Mouse (Mus musculus) heart, adult 9 months (tissue): ENCODE results near the gene Ralgds.

ENCODE experiments used
- DNase-seq, 2 experiments: peaks; one replicate each; pipeline ENCODE4 v3.0.0; 2022; ENCODE audit warnings: low spot score in 2 of 2

Gene Ralgds

DNA sequence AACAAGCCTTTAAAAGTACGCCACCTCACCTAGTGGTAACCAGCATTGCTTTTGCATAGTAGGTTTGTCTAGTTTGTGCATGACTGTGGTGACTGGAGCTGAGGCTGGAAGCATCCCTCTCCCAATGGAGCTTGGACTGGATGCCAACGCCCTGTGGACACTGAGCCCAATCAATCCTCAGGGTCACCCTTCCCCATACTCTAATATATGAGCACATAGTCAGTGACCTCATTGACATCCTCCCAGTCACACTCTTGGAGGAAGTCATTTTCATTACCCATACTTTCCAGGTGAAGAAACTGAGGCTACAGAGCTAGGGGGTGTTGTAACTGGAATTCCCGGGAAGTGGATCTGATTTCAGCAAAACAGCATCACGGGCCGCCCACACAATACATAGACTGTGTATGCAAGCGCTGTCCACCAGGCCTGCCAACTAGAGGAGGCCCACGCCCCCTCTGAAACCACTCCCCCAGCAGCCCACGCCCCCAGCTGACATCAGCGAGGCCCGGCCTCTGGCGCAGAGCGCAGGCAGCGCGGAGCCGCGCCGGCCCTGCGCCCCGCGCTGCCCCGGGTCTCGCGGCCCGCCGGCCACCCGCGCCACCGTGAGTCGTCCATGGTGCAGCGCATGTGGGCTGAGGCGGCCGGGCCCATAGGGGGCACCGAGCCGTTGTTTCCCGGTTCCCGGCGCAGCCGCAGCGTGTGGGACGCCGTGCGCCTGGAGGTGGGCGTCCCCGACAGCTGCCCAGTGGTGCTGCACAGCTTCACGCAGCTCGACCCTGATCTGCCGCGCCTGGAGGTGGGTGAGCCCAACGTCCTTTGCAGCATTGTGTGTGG lies 20.2 kb downstream of the Ralgds start:
- DNase-seq: peak; percentile 90 to 92

DNA sequence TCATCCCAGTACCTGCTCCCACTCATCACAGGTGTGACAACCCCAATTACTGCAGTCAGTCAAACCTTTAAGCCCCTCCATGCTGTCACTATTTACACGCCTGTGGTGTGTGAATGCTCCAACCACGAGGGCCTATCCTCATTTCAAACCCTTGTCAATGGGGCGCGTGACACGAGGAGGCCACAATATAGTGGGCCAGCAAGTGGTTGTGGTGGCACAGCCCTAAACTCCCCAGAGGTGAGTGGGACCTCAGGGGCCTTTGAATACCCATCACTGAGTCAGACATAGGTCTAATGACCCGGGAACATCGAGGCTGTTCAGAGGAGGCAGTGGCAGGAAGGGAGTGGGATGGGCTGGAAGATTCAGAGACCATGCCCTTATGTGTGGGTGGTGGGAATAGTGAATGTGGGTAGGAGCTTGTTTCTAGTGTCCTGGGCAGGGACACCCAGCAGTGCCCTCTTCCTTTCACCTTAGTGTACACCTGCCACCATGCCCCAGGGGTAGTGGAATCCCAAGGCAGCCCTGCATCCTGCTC lies 21.0 kb downstream of the Ralgds start:
- DNase-seq: peak in 1 of 2 experiments; percentile 26

- DNase-seq: peak; percentile 60 to 77
These were observed 21.7 kb downstream of the Ralgds start for GRCm38 (mm10) chr2:28534436-28535262.

DNA sequence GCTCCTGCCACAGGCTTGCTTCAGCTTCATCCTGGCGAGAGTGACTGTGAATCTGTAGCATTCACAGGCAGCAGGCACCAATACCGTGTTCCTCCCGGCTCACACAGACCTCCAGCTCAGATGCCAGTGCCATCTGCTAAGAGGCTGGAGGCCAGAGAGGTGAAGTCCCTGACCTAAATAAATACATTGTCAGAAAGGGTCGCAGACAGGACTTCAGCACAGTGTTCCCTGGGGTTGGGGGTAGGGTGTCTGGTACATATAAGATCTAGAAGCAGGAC lies 22.3 kb downstream of the Ralgds start:
- DNase-seq: no peak

- peak in 1 of 2 experiments; percentile 34 for DNase-seq
These were observed 22.7 kb downstream of the Ralgds start for GRCm38 (mm10) chr2:28535650-28536049.

GRCm38 (mm10) chr2:28536166-28536565 lies 23.2 kb downstream of the Ralgds start:
- DNase-seq: no peak

- no peak for DNase-seq
These were observed 24.1 kb downstream of the Ralgds start for GRCm38 (mm10) chr2:28536766-28537633.

DNA sequence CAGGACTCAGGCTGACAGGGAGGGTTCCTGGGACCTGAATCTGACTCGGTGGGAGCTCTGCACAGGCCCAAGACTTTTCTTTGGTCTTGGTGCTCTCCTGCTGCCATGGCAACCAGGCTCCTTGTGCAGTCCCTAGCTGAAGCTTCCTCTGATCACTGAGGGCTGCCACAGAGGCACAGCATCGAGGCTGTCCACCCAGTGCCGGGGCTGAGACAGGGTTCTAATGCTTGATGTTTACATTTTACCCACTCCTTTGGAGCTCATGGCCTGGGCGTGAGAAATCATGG lies 24.7 kb downstream of the Ralgds start:
- DNase-seq: no peak

GRCm38 (mm10) chr2:28537995-28538816 lies 25.3 kb downstream of the Ralgds start:
- no peak for DNase-seq

GRCm38 (mm10) chr2:28538817-28539128 lies 25.8 kb downstream of the Ralgds start:
- no peak for DNase-seq

DNA sequence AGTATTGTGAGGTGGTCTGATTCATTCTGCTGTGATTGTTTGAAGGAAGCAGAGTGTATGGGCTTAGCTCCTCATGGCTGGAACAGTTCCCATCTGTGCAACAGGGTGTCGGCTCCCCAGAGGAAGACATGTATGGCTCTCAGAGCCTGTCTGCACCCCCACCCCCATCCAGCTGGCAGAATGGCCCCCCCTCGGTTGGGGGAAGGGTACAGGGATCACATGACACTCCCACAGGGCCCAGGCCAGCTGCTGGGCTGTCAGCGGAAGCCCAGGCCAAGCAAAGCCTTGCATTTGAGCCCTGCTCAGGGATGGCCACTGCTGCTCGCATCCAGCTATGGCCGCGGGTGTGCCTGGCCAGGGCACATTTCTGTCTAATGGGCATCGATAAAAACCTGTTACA lies 26.3 kb downstream of the Ralgds start:
- peak; percentile 64 to 78 for DNase-seq

GRCm38 (mm10) chr2:28539949-28540348 lies 27.0 kb downstream of the Ralgds start:
- peak; percentile 52 to 80 for DNase-seq

DNA sequence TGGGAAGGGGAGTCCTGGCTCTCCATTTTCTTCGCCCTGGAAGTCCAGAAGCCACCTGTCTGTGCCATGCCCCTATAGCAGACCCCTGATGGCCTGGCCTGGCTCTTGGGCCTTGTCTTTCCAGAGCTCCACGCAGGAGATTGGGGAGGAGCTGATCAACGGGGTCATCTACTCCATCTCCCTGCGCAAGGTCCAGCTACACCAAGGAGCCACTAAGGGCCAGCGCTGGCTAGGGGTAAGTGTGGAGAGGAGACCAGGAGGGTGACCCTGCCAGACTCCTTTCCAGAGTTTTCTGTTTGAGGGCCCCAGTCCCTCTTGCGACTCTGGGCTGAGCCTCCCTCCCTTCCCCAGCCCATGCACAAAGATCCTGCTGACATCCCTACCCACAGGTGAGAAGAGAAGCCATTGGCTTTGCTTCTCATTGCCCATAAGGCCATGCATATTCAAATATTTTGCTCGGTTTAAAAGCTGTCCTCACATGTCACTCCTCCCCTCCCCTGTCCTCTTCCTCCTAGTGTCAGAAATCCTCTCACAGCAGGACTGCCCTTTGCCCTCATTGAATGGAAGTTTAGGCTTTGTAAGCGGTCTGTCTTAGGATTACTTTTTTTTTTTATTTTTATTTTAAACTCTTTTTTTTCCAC lies 27.8 kb downstream of the Ralgds start:
- no peak for DNase-seq

DNA sequence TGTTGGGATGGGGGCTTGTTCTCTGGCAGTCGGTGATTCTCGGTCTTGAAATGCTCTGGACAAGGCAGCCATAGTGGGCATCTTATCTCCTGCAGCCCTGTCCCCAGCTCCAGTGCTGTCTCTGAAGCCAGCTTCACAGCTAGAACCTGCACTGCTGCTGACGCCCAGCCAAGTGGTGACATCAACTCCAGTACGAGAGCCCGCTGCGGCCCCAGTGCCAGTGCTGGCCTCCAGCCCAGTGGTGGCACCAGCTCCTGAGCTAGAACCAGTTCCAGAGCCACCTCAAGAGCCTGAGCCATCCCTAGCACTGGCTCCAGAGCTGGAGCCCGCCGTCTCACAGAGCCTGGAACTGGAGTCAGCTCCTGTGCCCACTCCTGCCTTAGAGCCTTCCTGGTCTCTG lies 31.0 kb downstream of the Ralgds start:
- DNase-seq: no peak

DNA sequence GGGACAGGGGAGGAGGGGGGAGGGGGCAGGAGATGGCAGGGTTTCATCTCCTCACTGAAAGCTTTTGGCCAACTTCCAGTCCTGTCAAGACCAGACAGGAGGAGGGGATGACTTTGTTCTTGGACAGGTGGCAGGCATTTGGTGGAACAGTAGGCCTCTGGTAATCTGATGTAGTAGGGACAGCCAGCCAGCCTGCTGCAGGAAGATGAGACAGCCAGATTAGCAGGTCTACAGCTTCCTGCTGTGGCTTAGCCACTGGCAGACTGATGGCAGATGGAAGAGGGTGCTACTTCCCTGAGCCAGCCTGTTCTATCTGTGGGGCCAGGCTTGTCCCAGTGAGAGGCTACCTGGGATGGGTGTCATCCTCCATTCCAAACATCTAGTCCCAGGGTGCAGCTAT lies 33.1 kb downstream of the Ralgds start:
- DNase-seq: no peak

DNA sequence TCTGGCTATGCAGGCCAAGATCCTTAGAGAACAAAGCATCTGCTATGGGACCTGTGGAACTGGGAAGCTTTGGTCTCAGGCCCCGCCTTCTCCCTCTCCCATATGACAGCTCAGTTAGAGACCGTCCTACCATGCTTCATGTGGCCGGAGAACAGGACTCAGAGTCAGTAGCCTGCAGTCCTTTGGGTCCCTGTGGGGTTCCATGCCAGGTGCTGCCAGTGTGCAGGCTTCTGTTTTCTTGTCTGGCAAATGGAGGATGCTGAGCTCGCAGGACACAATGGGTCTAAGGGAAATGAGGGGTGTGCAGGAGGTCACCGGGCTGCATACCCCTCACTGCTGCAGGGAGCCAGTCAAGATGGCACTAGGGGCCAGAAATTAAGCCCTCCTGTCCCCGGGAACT lies 33.6 kb downstream of the Ralgds start:
- DNase-seq: no peak

GRCm38 (mm10) chr2:28547237-28548172 lies 34.6 kb downstream of the Ralgds start:
- DNase-seq: peak; percentile 57 to 81

- DNase-seq: no peak
These were observed 36.2 kb downstream of the Ralgds start for GRCm38 (mm10) chr2:28549157-28549556.

- no peak for DNase-seq
These were observed 39.4 kb downstream of the Ralgds start for GRCm38 (mm10) chr2:28552301-28552700.

DNA sequence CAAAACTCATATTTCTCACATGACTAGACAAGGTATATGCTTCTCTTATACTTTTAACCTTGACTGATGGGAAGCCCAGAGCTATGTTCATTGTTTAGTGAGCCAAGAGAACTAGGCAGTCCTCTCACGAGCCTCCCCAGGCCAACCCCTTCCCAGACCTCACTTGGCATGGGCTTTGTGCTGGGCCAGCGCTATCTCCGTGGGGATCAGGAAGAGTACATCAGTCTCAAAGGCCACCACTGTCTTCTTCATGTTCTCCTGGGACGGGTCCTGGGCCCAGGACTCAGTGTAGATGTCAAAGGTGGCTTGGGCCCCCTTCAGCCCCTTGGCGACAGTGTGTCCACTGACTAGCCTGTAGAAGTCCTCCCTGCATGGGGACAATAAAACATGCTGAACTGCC lies 44.5 kb downstream of the Ralgds start:
- no peak for DNase-seq
